Mouse (Mus musculus) ES-E14 (cell line): ENCODE data around the gene Scube1. TPM values are rescaled to one million over a fixed set of nuclear protein-coding genes. Genes with fewer than 3 reads are reported as not detected.

Source experiments
- DNase-seq: peaks from one replicate; pipeline ENCODE4 v3.0.0-alpha.2; 2013; ENCODE audit warnings: low read depth, low spot score
- H3K27ac ChIP-seq: 2 replicates; pipeline ENCODE4 v1.5.1; 2012; ENCODE audit warnings: low read depth, mild to moderate bottlenecking, low read length, moderate library complexity, mixed read lengths; ENCODE audit not compliant: poor library complexity, insufficient read depth, severe bottlenecking
- H3K36me3 ChIP-seq: 2 replicates; pipeline ENCODE4 v1.6.1; 2012; ENCODE audit warnings: mild to moderate bottlenecking, low read length, moderate library complexity, mixed read lengths; ENCODE audit not compliant: control insufficient read depth, poor library complexity, insufficient read depth, severe bottlenecking
- H3K4me1 ChIP-seq, 2 experiments: fragments of 150-350 bp in 1 of 2; sonication (generic) in 1 of 2; 2 replicates each; pipeline ENCODE4 v1.6.1; 2012; ENCODE audit warnings: low read length in 2 of 2, mild to moderate bottlenecking in 1 of 2, mixed read lengths in 1 of 2; ENCODE audit not compliant: control insufficient read depth in 2 of 2, insufficient read depth in 2 of 2, poor library complexity in 1 of 2
- H3K4me3 ChIP-seq, 2 experiments: fragments of 150-350 bp in 1 of 2; sonication (generic) in 1 of 2; 2 replicates each; pipeline ENCODE4 v1.5.1; 2012; ENCODE audit warnings: low read length in 2 of 2, low read depth in 1 of 2, mild to moderate bottlenecking in 1 of 2, mixed read lengths in 1 of 2; ENCODE audit not compliant: insufficient read depth in 1 of 2, poor library complexity in 1 of 2, severe bottlenecking in 1 of 2
- H3K9ac ChIP-seq: 2 replicates; pipeline ENCODE4 v1.6.1; 2012; ENCODE audit warnings: low read depth, mild to moderate bottlenecking, low read length, mixed read lengths; ENCODE audit not compliant: poor library complexity, insufficient read depth, severe bottlenecking
- H3K9me3 ChIP-seq: fragments of 150-350 bp; sonication (generic); 2 replicates; pipeline ENCODE4 v1.6.1; 2012; ENCODE audit warnings: low read depth, mild to moderate bottlenecking, low read length; ENCODE audit not compliant: control insufficient read depth, insufficient read depth
- CHD2 ChIP-seq: IDR thresholded peaks from 2 replicates; pipeline ENCODE4 v1.6.1; 2014; ENCODE audit warnings: mild to moderate bottlenecking, low read depth, low read length, inconsistent platforms
- HCFC1 ChIP-seq: IDR thresholded peaks from 2 replicates; pipeline ENCODE4 v1.6.1; 2012; ENCODE audit warnings: low read length, inconsistent platforms, borderline replicate concordance; ENCODE audit not compliant: insufficient read depth
- MAFK ChIP-seq: IDR thresholded peaks from 2 replicates; pipeline ENCODE4 v1.6.1; 2014; ENCODE audit warnings: mild to moderate bottlenecking, low read depth, low read length, inconsistent platforms; ENCODE audit not compliant: insufficient read depth
- ZC3H11A ChIP-seq: IDR thresholded peaks from 2 replicates; pipeline ENCODE4 v1.6.1; 2012; ENCODE audit warnings: low read depth, mild to moderate bottlenecking, inconsistent platforms, low read length, borderline replicate concordance
- ZNF384 ChIP-seq: IDR thresholded peaks from 2 replicates; pipeline ENCODE4 v1.6.1; 2012; ENCODE audit warnings: low read depth, low read length, inconsistent platforms
- in situ Hi-C, 2 experiments: fragments of 600-800 bp; cut with MboI; formaldehyde crosslinking; loops; one replicate each; pipeline ENCODE4 v1.15.1; 2025; ENCODE audit warnings: low sequenced_read_pairs in 2 of 2, inconsistent platforms in 1 of 2; ENCODE audit not compliant: unreplicated experiment in 2 of 2
- total RNA-seq: library from RNA; depleted of rRNA; stranded (reverse); fragments of 300-350 nt; gene quantifications from 2 replicates; pipeline ENCODE4 v1.2.3, GENCODE M21; 2012

Gene Scube1
- total RNA-seq, 1 experiment, result 1.7 TPM

DNA sequence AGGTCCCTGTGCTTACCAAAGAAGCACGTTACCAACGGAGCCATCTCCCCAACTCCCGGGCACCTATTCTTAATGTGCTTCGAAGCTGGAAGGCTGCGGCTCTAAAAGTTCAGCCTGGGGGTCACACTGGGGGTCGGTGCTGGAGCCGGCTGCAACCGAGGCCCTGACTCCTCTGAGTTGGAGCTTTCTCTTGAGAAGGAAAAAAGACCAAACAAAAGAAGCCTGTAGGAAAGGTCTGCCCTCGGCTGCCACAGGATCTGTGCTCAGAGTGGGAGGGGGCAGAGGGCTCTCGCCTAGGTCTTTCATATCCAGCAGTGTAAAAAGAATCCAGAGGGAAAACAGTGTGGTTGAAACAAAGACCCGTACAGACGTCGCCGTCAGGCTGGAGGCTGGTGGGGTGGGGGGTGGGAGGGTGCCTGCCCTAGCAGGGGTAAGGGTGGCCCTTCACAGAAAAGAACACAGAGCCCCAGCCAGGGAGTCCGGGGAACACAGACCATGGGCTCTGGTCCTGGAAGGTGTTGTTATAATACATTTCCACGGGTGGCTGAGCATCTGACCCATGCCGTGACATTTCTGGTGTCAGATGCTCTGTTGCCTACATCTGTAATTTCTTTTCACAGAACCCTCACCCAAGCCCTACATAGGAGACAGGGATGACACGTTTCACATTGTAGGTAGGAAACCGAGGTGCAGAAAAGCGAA is 25.5 kb downstream of the Scube1 start:
- Histone ChIP-seq H3K4me3 (no peak overlapping the region), H3K9me3 (no peaks in the 10 kb centered on the region), H3K4me1 (no peaks in the 10 kb centered on the region), H3K27ac (no peak overlapping the region), H3K36me3 (no peaks in the 10 kb centered on the region), H3K9ac (no peak overlapping the region)
- in situ Hi-C loops, result no loop called here
- DNase-seq, result no peak
- TF ChIP-seq CHD2, result no peak
- no peak for TF ChIP-seq HCFC1
- TF ChIP-seq ZC3H11A, result no peak
- no peak for TF ChIP-seq MAFK
- TF ChIP-seq ZNF384, result no peak

GRCm38 (mm10) chr15:83696681-83697381 is 28.0 kb downstream of the Scube1 start:
- H3K27ac ChIP-seq, result no peak overlapping the region
- no peak overlapping the region for H3K9ac ChIP-seq
- no peak for TF ChIP-seq CHD2
- TF ChIP-seq HCFC1, result no peak
- no peak for TF ChIP-seq ZC3H11A
- no peak for TF ChIP-seq MAFK
- no peak for TF ChIP-seq ZNF384
- in situ Hi-C loops, result no loop called here
- no peaks in the 10 kb centered on the region for H3K4me1 ChIP-seq
- no peaks in the 10 kb centered on the region for H3K36me3 ChIP-seq
- no peak overlapping the region for H3K4me3 ChIP-seq
- no peaks in the 10 kb centered on the region for H3K9me3 ChIP-seq
- no peak for DNase-seq

GRCm38 (mm10) chr15:83695159-83695558 is 29.7 kb downstream of the Scube1 start:
- Histone ChIP-seq H3K36me3 (no peaks in the 10 kb centered on the region), H3K4me3 (no peak overlapping the region), H3K27ac (no peak overlapping the region), H3K9ac (no peak overlapping the region), H3K9me3 (no peaks in the 10 kb centered on the region), H3K4me1 (no peaks in the 10 kb centered on the region)
- in situ Hi-C loops, result no loop called here
- no peak for DNase-seq
- TF ChIP-seq ZNF384 (no peak), HCFC1 (no peak), CHD2 (no peak), ZC3H11A (no peak), MAFK (no peak)

DNA sequence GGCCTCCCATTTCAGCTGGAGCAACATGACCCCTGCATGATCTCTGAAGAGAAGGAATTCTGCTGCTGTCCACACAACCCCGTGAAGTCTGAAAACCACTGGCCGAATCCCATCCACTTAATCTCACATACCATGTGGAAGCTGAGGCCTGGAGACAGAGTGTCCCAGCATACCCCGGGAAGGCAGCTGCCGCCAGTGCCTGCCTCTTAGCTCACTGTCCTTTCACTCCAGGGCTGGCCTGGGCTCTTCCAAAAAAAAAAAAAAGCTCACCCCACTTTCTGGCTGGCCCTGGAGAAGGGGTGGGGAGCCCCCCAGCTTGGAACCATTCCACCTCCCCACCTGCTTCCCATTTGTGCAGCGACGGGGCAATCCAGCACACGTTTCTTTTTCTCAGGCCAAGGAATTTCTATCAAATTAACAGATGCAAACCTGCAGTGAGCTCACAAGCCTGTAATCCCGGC is 32.9 kb downstream of the Scube1 start:
- no peak overlapping the region for H3K9ac ChIP-seq
- H3K36me3 ChIP-seq, result no peaks in the 10 kb centered on the region
- H3K27ac ChIP-seq, result no peak overlapping the region
- in situ Hi-C loops, result no loop called here
- no peaks in the 10 kb centered on the region for H3K4me1 ChIP-seq
- TF ChIP-seq ZNF384 (no peak), HCFC1 (no peak), MAFK (no peak), CHD2 (no peak), ZC3H11A (no peak)
- no peak for DNase-seq
- H3K9me3 ChIP-seq, result no peaks in the 10 kb centered on the region
- H3K4me3 ChIP-seq, result no peak overlapping the region
